Mouse (Mus musculus) C2C12 (cell line): ENCODE measurements around the gene Hist1h1c.

Source experiments
- CEBPB ChIP-seq: IDR thresholded peaks from one replicate; pipeline ENCODE4 v1.6.1; 2011; ENCODE audit warnings: low read depth, mild to moderate bottlenecking, control low read depth, moderate library complexity
- CTCF ChIP-seq: IDR thresholded peaks from one replicate; pipeline ENCODE4 v1.5.1; 2011; ENCODE audit not compliant: control insufficient read depth, insufficient read depth, insufficient read length
- FOSL1 ChIP-seq: IDR thresholded peaks from one replicate; pipeline ENCODE4 v1.8.0; 2011; ENCODE audit warnings: mild to moderate bottlenecking, low read length; ENCODE audit not compliant: poor library complexity, insufficient read depth, severe bottlenecking
- MAX ChIP-seq: IDR thresholded peaks from one replicate; pipeline ENCODE4 v1.6.1; 2011; ENCODE audit warnings: mild to moderate bottlenecking, control low read depth
- MYOD1 ChIP-seq: IDR thresholded peaks from one replicate; pipeline ENCODE4 v1.6.1; 2011; ENCODE audit warnings: low read depth; ENCODE audit not compliant: control insufficient read depth, insufficient read length
- MYOG ChIP-seq: IDR thresholded peaks from one replicate; pipeline ENCODE4 v1.6.1; 2011; ENCODE audit not compliant: control insufficient read depth, insufficient read length; ENCODE audit errors: extremely low read depth
- USF1 ChIP-seq: IDR thresholded peaks from one replicate; pipeline ENCODE4 v1.6.1; 2011; ENCODE audit warnings: low read depth, mild to moderate bottlenecking, control low read depth, moderate library complexity

DNA sequence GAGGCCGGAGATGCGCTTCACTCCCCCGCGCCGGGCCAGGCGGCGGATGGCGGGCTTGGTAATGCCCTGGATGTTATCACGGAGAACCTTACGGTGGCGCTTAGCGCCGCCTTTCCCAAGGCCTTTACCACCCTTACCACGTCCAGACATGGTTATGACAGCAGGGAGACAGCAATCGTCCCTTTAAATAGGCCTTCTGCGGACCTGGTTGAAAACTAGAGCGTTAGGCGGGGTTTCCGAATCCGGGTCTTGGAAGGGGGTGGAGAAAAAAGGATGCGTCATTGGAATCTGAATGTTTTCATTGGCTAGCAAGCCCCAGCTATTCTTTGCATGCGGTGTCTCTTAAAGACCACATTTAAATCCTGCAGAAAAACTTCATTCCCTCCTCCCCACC lies 40.3 kb upstream of the Hist1h1c start, which contains the start of gene Hist1h4c:
- TF ChIP-seq CTCF, result no peak
- TF ChIP-seq MYOD1, result no peak
- TF ChIP-seq CEBPB, result peak; percentile 22
- no peak for TF ChIP-seq FOSL1
- no peak for TF ChIP-seq MYOG
- TF ChIP-seq USF1, result no peak
- TF ChIP-seq MAX, result no peak
